Mouse (Mus musculus): ENCODE data around the gene Krr1.

The Krr1 gene

DNA sequence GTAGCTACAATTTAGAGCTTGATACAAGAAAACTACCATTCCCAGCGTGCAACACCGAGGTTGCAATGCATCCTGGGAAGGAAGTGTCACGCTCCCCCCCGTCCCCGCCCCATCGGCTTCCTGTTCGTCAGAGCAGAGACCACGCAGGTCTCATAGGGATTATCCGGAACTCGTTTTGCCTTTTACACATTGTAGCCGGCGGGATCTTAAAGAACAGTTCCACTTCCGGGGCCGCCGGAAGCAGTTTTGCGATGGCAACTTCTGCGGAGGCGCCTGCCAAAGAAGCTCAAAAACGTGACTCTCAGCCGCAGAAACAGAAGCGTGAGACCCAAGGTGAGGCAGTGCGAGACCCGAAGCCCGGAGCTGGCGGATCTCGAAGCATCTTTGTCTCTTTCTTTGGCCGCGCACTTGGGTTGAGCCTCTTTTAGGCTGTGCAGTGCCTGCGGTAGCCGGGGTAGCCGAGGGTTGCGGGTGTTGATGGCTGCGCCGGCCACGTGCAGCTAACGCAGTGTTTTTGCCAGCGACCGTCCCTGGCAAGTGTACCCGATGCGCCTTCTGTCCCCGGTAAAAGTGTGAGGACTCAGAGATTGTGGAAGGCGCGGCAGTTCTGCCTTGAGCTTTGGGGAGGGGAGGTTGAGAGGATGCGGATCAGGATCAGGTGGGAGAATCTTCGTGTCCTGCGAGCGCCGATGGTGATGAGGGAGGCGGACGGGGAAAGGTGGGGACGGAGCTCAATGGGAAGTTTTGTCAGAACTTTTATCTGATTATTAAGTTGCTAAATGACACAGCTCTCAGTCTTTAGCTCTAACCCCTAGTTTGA is at the start of gene Krr1:
Gene Krr1 (plus strand): TSS at position 123 of the 820 bp plus-strand sequence.
- DNase-seq = peak; percentile 89

DNA sequence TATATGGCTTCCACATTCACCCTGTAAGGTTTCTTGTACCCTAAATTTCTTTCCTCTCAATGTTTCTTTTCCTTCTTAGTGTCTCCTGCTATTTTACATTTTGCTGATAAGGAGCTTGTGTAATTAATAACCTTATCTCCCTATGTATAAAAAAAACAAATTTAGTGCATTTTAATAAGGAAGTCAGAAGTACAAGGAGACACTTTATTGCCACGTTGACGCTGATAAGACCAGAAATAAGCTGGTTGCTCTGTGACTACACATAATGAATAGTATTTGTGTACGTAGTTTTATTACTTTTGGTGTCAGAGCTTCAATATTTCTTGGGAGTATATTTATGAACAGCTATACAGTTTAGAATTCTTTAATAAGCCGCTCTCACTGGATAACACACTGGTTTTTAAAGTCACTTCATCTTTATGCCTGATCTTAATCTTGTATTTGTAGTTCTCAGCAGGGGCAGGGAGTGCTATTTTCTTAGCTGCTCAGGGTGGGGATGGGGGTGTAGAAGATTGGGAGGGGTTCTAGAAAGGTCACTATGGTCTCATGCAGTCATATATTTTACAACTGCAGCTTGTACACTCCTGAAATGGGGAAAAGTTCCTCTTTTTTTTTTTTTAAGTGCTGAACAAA is 48.8 kb upstream of the Krr1 start:
- DNase-seq = no peak

DNA sequence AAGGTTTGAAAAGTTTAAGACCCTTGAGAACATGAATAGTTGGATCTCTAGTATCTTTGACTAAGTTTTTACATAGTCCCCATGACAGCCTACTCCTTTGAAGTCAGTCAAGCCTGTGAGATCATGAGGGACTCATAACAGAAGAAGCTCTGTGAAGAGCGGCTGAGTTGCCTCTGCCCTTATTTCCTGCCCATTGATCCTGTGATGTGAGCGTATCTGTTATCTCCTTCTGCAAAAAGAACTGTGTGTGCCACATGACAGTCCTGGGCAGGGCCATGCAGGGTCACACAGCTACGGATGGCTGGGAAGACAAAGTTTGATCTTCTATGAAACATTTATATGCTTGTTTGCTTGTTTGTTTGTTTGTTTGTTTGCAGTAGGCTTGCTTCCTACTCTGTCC is 48.3 kb upstream of the Krr1 start:
- no peak for DNase-seq

DNA sequence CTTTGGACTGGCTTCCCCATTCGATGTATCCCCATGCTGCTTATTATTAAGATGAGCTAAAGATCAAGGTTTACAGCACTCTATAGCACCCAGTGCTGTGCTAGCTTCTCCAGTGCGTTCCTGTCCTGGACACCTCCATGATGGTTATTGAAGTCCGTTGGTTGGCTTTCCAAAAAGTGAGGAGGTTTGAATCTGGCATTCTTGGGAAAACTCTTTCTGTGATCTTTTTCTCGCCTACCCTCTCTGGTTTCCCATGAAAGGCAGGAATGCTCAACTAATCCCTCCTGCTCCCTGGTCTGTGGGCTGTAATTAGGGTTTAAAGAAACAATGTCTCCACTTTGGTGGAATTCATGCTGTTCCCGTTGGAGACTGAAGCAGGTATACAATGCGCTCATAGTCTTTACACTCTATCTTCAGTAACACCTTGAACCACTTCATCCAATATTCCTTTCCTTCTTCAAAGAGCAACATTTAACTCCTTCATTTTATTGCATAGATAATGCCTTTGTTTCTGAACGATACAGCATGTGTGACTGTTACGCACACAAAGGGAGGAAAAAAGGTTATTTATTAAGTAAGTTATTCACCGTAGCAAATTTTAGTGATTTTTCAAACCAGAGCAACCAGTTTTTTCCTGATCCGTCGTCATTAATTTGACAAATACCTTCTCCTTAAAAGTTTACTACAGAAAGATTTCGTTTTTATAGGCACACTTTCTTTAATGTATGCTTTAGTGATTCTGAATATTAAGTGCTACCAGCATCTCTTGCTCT is 47.6 kb upstream of the Krr1 start:
- DNase-seq = no peak

DNA sequence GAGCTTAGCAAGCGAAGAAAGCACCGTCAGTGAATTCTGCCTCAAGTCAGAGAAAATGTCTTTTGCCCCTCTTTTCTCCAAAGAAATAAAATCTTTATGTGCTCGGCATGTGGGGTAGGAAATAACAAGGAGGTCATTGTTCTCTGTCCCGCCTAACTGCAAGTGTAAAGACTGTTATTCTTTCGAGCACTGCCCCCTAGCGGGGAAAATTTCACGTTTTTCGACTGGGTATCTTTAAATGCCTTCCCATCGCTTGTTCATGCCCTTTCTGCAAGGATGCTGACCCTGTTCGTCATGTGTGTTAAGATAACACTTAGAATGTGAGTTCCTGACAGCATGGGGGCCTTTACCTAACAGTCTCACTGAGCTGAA is 47.0 kb upstream of the Krr1 start:
- DNase-seq = peak; percentile 80

DNA sequence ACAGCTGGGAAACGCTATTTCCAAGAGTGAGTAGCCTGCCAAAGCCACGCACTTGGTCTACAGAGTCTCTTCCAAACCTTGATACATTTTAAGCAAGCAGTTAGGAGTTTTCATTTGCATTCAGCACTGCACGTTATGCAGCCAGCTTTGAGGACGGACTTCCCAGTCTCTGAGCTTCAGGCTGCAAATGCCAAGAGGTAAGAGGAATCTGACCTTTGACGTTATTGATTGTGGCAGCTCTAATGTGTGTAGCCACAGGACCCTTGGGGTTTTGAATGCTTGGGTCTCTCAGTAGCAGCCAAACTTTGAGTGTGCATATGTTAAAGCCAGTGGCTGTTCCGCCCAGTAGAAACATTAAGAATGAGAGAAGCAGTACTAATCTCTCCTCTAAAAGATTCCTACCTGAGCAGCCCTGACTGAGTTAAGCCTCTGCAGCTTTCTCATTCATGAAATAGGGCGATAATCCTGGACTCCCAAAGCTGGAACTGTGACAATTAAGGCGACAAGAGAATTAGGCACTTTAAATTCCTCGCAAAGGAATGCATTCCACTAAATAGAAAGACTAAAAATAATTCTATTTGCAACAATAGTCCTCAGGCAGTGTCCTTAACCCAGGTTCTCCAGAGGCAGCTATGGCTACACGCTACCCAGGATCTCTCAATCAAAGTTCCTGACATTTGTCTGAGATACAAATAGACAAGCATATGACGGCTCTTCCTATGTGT is 39.7 kb upstream of the Krr1 start:
- DNase-seq = no peak

DNA sequence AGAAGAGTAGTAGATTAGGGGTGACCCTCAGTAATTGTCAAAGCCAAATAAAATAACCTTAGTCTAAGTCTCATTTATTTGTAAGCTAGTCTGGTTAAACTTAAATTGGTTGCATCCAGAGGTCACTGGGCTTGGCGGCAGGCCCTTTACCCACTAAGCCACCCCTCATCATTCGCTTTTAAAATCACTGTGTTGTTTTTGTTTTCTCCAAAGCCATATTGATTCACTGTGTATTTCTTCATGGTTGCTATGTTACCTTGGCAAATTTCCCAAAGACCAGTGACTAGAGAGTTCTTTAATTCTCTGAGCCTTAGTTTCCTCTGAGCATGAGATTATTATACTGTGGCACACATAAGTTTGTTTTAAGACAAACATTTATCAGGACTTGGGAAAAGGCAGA is 37.3 kb upstream of the Krr1 start:
- no peak for DNase-seq

DNA sequence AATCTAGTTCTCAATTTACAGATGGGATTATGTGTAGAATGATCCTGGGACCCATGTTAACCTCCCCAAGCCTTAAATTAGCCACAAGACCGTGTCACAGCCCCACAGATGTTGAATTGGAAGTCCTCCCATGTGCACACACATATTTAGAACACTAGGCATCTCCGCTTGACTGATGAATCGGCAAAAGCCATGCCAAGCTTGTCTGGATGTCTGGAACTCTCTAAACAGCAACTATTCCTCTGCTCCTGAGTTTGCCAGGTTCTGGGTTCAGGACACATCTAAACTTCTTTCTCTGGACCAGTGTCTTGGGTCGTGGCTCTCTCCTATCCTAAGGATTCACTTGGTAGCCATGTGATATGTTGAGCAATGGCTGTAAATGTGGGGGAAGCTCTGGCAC is 36.4 kb upstream of the Krr1 start:
- no peak for DNase-seq

DNA sequence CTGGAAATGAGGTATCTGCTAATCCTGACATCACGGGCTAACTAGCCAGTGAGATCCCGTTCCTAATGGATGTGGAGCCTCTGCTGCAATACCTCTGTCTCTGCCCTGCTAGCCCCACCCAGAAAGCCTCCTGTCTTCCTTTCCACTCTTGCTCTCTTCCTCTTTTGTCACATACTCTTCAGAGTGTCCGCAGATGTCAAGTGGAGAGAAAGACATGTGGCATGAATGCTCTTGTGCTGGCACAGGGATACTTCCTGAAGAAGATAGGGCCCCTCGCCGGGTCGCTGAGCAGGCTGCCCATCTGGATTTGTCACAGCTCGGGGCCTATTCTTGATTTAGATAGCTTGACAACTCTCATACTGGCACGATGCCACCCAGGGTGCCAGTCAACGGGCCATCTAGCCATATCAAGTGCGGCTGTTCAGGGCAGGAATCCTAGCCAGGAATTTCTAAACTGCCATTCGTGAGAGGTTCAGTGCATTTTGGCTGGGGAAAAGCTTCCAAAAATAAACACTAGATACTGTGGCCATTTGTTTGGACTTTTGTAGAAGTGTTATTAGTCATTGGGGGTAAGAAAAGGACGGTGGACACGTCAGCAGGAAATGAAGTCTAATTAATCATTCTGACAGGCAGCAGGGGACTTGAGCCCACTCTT is 35.8 kb upstream of the Krr1 start:
- no peak for DNase-seq

DNA sequence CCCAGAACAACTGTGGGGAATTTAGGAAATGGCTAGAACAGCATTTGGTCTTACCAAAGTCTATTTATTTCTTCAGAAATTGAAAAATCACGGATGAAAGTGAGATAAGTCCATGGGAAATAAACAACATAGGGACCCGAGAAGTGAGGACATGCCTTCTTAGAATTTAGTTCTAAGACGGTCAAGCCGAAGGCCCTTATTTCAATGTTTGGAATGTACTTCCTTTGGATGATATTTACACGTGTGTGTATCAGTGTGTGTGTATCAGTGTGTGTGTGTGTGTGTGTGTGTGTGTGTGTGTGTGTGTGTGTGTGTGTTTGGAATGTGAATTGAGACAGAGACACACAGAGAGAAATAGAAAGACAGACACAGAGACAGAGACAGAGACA is 35.3 kb upstream of the Krr1 start:
- DNase-seq = no peak

DNA sequence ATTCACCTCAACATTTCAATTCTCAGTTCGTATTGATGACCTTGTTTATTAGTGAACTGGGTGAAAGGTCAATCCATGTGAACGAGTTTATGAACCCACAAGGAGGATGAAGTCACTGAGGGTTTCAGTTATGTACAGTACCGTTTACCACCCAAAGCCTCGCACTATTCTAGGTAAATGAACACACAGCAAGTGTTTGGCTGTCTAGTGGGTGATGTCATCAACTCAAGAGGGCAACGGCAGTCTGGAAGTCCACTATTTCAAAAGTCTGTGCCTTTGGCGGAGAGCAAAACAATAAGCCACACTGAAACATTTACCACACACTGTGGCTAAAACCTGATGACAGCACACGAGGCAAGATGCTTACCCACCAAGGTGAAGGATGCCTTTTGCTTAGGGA is 29.4 kb upstream of the Krr1 start:
- no peak for DNase-seq

DNA sequence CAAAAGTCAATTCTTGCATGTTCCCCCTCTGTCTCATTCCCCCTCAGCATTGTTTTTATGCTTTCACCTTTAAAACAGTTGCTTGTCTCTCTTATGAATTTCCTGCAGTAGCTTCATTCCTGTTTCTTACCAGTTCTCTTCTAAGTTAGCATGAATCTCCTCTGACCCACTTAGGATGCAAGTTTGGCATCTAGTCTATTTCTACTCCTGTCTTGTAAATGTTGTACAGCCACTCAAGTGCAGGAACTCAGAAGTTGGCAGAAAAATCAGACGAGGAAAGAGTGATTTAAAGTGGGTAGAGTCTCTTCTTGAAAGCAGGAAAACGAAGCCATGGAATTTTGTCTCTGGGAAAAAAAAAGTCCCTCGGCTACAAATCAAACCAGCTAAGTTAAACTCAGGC is 26.9 kb upstream of the Krr1 start:
- DNase-seq = no peak

DNA sequence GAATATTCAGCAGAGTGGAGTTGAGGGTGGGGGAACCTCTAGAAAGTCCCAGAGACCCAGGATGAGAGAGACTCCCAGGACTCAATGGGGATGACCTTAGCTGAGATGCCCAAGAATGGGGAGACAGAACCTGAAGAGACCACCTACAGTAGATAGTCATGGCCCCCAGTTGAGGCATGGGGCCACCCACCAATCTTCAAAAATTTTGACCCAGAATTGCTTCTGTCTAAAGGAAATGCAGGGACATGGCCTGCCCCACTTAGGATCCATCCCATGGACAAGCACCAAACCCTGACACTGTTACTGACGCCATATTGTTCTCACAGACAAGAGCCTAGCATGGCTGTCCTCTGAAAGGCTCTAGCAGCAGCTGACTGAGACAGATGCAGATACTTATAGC is 24.4 kb upstream of the Krr1 start:
- DNase-seq = no peak

DNA sequence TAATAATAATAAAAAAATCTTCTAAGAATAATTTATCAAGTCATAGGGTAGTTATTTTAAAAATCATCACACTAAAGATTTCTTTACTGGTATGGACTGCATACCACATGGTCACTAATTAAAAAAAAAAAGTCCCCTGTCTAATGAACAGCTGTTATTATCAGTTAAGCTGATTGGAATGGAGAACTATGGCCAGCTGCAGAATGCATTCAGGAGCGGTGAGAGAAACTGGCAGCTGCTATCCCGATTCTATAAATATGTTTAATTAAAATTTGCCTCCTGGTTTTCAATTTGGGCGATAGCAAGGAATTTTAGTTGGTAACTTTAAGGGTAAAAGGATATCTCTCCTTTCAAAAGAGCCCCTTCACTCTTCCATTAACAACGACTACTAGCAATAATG is 23.5 kb upstream of the Krr1 start:
- no peak for DNase-seq

DNA sequence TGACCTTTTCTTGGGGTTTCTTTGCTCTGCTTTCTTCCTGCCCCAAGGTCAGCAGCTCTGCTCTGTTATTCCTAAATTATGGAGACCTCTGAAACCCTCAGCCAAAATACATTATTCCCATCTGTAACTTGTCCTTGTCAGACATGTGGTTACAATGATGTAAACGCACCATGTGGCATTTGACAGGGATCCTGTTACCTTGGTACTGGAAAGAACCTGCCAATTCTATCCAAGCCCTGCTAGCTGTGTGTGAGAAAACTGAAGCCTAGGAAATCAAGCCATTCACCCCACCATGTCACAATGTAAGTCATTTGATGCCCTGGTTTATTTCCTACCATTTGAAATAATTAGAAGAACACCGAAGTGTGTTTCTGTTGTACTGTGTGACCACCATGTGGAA is 16.6 kb upstream of the Krr1 start:
- no peak for DNase-seq

DNA sequence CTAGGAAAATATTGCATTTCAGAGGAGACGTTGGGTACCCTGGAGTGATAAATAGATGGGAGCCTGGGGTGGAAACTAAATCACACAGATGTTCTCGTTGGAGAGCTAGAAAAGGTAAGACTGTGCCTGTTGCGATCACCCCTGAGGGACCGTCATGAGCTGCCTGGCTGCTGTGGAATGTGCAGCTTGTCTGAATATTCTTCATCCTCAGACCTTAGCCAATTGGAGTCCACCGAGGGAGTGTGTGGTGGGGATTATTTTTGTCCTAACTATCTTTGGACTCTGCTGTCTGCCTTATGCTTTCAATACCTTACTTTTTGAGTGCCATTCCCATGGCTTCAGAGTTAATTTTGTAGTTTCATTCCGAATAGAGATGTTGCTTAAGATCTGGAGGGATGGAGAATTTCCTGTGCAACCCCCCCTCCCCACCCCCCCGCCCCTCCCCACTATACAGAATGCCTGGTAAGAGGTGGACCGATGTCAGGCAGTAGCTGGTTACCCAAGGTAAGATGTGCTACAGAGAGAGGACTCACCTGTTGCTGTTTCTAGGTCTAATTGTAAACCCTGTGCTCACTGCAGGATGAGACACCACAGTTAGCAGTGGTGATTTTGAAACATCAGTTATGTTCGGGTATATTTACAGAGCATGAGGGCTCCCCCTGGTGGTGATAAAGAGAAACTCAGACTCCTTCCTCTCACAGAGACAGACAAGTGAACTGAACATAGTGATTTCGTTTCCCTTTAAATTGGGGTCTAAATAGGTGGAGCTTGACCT is 15.0 kb upstream of the Krr1 start:
- DNase-seq = peak; percentile 56

DNA sequence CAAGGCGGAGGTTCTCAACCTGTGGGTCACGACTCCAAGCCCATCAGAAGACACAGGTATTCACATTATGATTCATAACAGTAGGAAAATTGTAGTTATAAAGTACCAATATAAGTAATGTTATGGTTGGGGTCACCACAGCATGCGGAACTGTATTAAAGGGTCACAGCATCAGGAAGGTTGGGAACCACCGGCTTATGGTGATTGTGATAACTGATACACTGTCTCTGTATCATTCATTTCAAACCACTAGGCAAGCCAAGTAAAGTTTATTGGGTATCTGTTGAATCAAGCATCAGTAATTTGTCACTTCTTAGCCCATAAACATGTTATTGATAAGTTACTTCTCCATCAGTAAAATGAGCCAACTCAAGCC is 14.4 kb upstream of the Krr1 start:
- DNase-seq = no peak

DNA sequence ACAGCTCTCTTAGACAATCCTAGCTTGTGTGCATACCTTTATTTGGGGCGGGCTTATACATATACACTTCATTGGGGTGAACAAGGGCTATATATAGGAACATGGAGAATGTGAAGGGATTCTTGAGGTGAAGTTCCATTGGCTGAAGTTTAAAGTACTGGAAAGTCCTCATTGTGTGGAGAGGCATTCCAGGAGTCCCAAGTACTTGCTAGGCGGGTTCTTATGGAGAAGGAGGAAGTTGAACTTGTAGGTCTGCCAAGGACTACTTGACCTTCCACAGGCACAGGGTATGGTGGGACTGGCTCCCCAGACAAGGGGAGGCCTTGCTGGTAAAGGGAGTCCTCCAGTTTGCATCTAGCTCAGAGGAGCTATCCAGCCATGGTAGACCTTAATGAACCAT is 13.1 kb upstream of the Krr1 start:
- DNase-seq = no peak

DNA sequence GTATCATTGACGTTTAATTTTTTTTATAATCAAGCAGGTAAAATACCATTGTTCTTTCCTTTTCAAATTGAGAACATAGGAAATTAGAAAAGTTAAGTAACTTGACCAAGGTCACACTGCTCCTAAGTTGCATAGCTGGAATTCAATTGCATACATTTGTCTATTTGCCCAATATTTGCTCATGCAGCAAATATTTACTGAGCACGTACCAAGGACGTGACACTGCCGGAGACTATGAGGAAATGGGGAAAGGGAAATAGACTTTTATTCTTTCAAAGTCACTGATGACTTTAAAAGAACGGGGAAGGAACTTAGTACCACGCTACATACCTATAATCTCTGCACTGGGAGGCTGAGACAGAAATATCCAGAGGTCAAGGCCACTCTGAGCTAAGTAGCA is 12.0 kb upstream of the Krr1 start:
- no peak for DNase-seq

DNA sequence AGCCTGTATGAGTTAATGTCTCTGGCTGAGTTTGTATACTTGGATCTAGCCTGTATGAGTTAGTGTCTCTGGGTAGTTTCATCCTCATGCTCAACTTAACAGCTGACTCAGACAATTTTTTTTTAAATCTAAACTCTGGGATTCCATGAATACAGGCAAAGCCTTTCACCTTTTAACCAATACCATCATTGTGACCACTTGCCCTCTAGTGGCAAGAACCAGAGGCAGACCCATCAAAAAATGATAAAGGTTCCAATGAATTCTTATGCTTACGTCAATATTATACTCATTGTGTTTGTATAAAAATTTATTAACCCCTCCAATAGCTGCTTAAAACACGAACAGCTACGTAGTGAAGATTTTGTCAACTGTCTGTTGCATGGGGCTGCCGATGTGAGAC is 6.1 kb upstream of the Krr1 start:
- no peak for DNase-seq

DNA sequence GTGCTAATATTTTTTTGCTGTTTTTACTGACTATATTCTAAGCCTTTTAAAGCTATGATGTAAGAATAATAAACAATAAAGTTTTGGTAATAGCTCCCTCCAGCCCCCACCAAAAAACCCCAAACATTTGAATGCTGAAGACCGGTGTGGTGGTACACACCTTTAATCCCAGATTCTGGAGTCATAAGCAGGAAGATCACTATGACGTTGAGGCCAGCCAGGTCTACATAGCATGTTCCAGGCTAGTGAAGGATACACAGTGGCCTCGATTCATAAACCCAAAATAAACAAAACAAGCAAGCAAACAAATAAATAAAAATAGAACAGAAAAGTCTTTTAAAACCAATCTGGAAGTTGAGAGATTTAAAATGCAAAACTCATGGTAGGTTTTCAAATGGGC is 535 bp upstream of the Krr1 start:
- no peak for DNase-seq

DNA sequence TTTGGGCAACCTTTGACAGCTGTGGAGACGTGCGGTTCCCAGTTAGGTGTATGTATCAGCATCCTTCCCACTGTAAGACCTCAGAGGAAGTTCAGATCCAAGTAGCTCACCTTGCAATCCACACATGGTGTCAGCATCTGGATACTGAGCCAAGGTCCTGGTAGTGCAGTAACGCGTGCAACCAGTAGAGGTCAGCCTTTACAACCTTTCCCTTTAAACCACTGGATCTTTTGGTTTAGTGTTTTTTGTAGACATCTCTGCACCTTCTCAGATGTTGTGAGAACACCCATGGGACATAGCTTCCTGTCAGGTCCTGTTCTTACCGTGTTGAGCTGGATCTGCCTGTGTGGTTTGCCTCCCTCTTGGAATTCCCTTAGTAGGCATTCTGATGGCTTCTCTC is 5.1 kb downstream of the Krr1 start:
- DNase-seq = peak; percentile 35
